Mouse (Mus musculus) liver, adult 2 months (tissue): ENCODE results near the gene Spred1. TPM values are rescaled to one million over a fixed set of nuclear protein-coding genes. Genes with fewer than 3 reads are reported as not detected.
A peak's percentile ranks its signal among the peaks of the same experiment; 100 is the strongest.

ENCODE experiments used
- DNase-seq: peaks from one replicate; pipeline ENCODE4 v3.0.0-alpha.2; 2011; ENCODE audit warnings: low read depth, low spot score; ENCODE audit errors: extremely low read depth
- H3K27ac ChIP-seq: fragments of 200-500 bp; replicated peaks from 2 replicates; pipeline ENCODE4 v1.5.1; 2012; ENCODE audit warnings: low read depth, mild to moderate bottlenecking, control low read depth, inconsistent platforms, low read length; ENCODE audit not compliant: insufficient read depth
- H3K27me3 ChIP-seq: fragments of 200-500 bp; 2 replicates; pipeline ENCODE4 v1.6.1; 2012; ENCODE audit warnings: mild to moderate bottlenecking, moderate library complexity, low read length, inconsistent platforms; ENCODE audit not compliant: control insufficient read depth, insufficient read depth
- H3K36me3 ChIP-seq: fragments of 200-500 bp; 2 replicates; pipeline ENCODE4 v1.6.1; 2012; ENCODE audit warnings: low read length, inconsistent platforms; ENCODE audit not compliant: control insufficient read depth, insufficient read depth
- H3K4me1 ChIP-seq: fragments of 200-500 bp; 2 replicates; pipeline ENCODE4 v1.6.1; 2011; ENCODE audit warnings: low read length; ENCODE audit not compliant: control insufficient read depth, insufficient read depth
- H3K4me3 ChIP-seq: fragments of 200-500 bp; 2 replicates; pipeline ENCODE4 v1.5.1; 2011; ENCODE audit warnings: low read depth, mild to moderate bottlenecking, control low read depth, low read length, moderate library complexity; ENCODE audit not compliant: insufficient read depth
- H3K79me2 ChIP-seq: fragments of 200-500 bp; 2 replicates; pipeline ENCODE4 v1.6.1; 2012; ENCODE audit warnings: inconsistent platforms, mild to moderate bottlenecking, low read length, moderate library complexity; ENCODE audit not compliant: control insufficient read depth, insufficient read depth
- H3K9ac ChIP-seq: fragments of 200-500 bp; 2 replicates; pipeline ENCODE4 v1.6.1; 2012; ENCODE audit warnings: low read depth, mild to moderate bottlenecking, control low read depth, inconsistent platforms, low read length
- CTCF ChIP-seq: fragments of 200-500 bp; IDR thresholded peaks from 2 replicates; pipeline ENCODE4 v1.5.1; 2011; ENCODE audit warnings: low read depth, low read length, control low read depth
- POLR2A ChIP-seq: fragments of 200-500 bp; IDR thresholded peaks from 2 replicates; pipeline ENCODE4 v1.6.1; 2011; ENCODE audit warnings: low read length, control low read depth; ENCODE audit not compliant: insufficient read depth; ENCODE audit errors: extremely low read depth
- WGBS: fragments of 180-500 bp; shearing (Covaris S2); methylation state at CpG from one replicate; pipeline ENCODE4 v1.1.7; 2018; 5-methylcytosine and 5-hydroxymethylcytosine counted together
- polyA plus RNA-seq: library from polyadenylated mRNA; depleted of rRNA; stranded (reverse); fragments of >200 nt; gene quantifications from 2 replicates; pipeline ENCODE4 v1.2.3, GENCODE M21; 2012; rRNA removed
- total RNA-seq: library from RNA; depleted of rRNA; stranded (reverse); fragments of >200 nt; gene quantifications from 2 replicates; pipeline ENCODE4 v1.2.3, GENCODE M21; 2014; rRNA removed

Gene Spred1
- total and polyA plus RNA-seq, 2 experiments: 2.4 to 15.5 TPM

DNA sequence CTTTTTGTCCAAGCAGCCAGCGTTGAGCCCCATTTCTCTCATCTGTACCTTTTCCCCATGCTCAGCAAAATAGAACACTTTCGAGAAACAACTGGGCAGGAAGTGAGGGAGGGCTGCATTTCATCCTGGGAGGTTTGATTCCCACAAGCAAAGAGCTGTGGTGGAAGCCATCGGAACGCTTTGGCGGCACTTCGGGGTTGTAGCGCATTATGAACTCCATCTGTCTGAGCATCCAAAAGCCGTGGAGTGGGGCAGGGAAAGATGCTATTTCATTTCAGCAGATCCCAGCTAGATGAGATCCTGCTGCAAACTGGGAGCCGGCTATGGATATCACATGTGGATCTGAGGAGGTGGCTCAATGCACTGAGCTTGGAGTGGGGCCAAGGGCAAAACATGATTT, 101.5 kb downstream of the Spred1 start:
- TF ChIP-seq POLR2A (no peak), CTCF (no peak)

GRCm38 (mm10) chr2:117228601-117229125, 107.5 kb downstream of the Spred1 start:
- no peak overlapping the region for H3K27ac ChIP-seq
- H3K4me1 ChIP-seq: no peaks in the 10 kb centered on the region
- no peaks in the 10 kb centered on the region for H3K36me3 ChIP-seq
- H3K79me2 ChIP-seq: no peaks in the 10 kb centered on the region
- H3K4me3 ChIP-seq: no peak overlapping the region
- no peaks in the 10 kb centered on the region for H3K27me3 ChIP-seq
- 80% methylated on average over 11 of the region's 11 CpGs for WGBS
- no peak for TF ChIP-seq CTCF
- no peak for TF ChIP-seq POLR2A
- no peak overlapping the region for H3K9ac ChIP-seq
- no peak for DNase-seq

More for the DNA sequence above, 101.5 kb downstream of the Spred1 start:
- no peak overlapping the region for H3K27ac ChIP-seq
- H3K9ac ChIP-seq: no peak overlapping the region
- no peaks in the 10 kb centered on the region for H3K36me3 ChIP-seq
- H3K4me3 ChIP-seq: no peak overlapping the region
- no peak for DNase-seq
- no peaks in the 10 kb centered on the region for H3K27me3 ChIP-seq
- 83% methylated on average over 9 of the region's 9 CpGs for WGBS
- H3K4me1 ChIP-seq: no peaks in the 10 kb centered on the region
- H3K79me2 ChIP-seq: no peaks in the 10 kb centered on the region

DNA sequence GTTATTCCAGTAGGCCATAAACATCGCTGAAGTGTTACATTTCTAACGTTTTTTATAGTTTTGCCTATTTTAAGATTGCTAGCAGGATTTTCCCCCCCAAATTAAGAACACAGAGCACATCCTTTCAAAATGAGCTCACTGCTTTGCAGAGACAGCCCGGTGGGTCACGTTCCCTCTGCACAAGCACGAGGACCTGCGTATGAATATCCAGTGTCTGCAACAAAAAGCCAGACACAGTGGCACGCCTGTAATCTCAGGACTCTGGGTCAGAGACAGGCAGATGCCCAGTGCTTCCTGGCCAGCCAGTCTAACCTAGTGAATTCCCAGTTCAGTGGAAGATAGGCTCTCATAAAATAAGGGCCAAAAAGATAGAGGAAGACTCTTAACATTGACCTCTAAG, 109.1 kb downstream of the Spred1 start:
- no peak for DNase-seq
- TF ChIP-seq POLR2A: no peak
- TF ChIP-seq CTCF: no peak
- no peak overlapping the region for H3K9ac ChIP-seq
- H3K4me1 ChIP-seq: no peaks in the 10 kb centered on the region
- H3K4me3 ChIP-seq: no peak overlapping the region
- no peak overlapping the region for H3K27ac ChIP-seq
- no peaks in the 10 kb centered on the region for H3K27me3 ChIP-seq
- 87% methylated on average over 7 of the region's 7 CpGs for WGBS
- H3K79me2 ChIP-seq: no peaks in the 10 kb centered on the region
- H3K36me3 ChIP-seq: no peaks in the 10 kb centered on the region

GRCm38 (mm10) chr2:117231257-117231656, 110.1 kb downstream of the Spred1 start:
- Histone ChIP-seq H3K4me3 (no peak overlapping the region), H3K4me1 (no peaks in the 10 kb centered on the region), H3K27me3 (no peaks in the 10 kb centered on the region), H3K79me2 (no peaks in the 10 kb centered on the region), H3K36me3 (no peaks in the 10 kb centered on the region), H3K27ac (no peak overlapping the region), H3K9ac (no peak overlapping the region)
- 3% methylated on average over 13 of the region's 13 CpGs for WGBS
- no peak for TF ChIP-seq POLR2A
- TF ChIP-seq CTCF: peak; percentile 92
- DNase-seq: peak; percentile 41

Other genes starting within 250 kb of the Spred1 start
- not detected in 2 replicates for gene Tmco5, start 242.7 kb upstream of the Spred1 start, total RNA-seq
- not detected in 2 replicates for gene Tmco5, start 242.7 kb upstream of the Spred1 start, polyA plus RNA-seq
- gene Fam98b, start 128.4 kb downstream of the Spred1 start, total RNA-seq: 4.4 TPM in 2 replicates
- gene Fam98b, start 128.4 kb downstream of the Spred1 start, polyA plus RNA-seq: 2.5 and 3.0 TPM in 2 replicates
- 1.3 and 1.5 TPM in 2 replicates for gene Rasgrp1, start 221.6 kb downstream of the Spred1 start, total RNA-seq
- gene Rasgrp1, start 221.6 kb downstream of the Spred1 start, polyA plus RNA-seq: 0.36 and 0.93 TPM in 2 replicates